Mouse (Mus musculus) lung, postnatal 0 days (tissue): Measurements from ENCODE around the gene Rsrc1.

Experiments used
- CTCF ChIP-seq: IDR thresholded peaks from 2 replicates; pipeline ENCODE4 v1.5.1; 2016; ENCODE audit warnings: antibody characterized with exemption, mild to moderate bottlenecking
- EP300 ChIP-seq: IDR thresholded peaks from 2 replicates; pipeline ENCODE4 v1.6.1; 2016; ENCODE audit warnings: antibody characterized with exemption, mild to moderate bottlenecking, control low read depth

DNA sequence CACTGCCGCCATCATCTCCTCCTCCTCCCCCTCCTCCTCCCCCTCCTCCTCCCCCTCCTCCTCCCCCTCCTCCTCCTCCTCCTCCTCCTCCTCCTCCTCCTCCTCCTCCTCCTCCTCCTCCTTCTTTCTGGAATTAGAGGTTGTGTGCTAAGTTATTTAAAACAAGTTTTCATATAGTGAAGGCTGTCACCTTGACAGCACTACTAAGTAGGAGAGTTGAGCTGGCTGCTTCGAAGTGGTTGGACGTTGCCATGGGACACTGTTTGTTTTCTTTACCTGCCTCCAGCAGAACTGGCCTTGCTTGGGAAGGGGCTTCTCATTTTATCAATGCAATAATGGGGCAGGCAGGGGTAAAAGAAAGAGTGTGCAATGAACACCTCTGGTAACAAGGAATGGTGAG lies 393.9 kb downstream of the Rsrc1 start, which contains the start of gene Gm17402:
- TF ChIP-seq CTCF (no peak), EP300 (no peak)
